Mouse (Mus musculus): ENCODE measurements around the gene Rpl39l. TPM values are rescaled to one million over a fixed set of nuclear protein-coding genes. Genes with fewer than 3 reads are reported as not detected.
"Not testable (repeated sequence)": the region's sequence is repeated elsewhere in the genome, so short reads cannot be mapped to it uniquely, and the experiment has no call there.

The Rpl39l gene
- total and polyA plus RNA-seq, 3 experiments, result not detected

DNA sequence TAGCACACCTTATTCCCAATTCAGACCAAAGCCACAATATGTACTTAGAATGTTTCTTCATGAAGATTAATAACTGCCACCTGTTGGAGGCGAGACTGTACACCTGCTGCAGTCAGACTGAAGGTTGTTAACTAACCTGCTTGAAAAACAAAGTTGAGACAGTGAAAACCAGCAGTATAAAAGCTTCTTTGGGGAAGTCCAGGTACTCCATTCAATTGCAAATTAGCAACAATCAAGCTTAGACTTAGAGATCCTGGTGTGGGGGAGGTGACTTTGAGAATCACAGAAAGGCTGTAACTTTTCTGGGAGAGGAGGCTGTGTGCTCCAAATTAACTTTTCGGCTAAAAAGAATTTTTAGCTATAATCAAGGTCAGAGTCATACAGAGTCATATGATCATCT lies 47.0 kb downstream of the Rpl39l start:
- H3K27me3 ChIP-seq (ENCODE audit: control insufficient read depth in 1 of 2, insufficient read depth in 2 of 2, low read length in 2 of 2); DNase-seq (ENCODE audit: low read depth, low spot score); H3K36me3 ChIP-seq (ENCODE audit: control insufficient read depth in 1 of 2, insufficient read depth in 2 of 2, low read length in 2 of 2); H3K79me2 ChIP-seq (ENCODE audit: control insufficient read depth, insufficient read depth, low read length, poor library complexity); H3K27ac ChIP-seq (ENCODE audit: control insufficient read depth, low read depth, low read length); H3K4me3 ChIP-seq (ENCODE audit: control insufficient read depth in 1 of 2, insufficient read depth in 1 of 2, low read depth in 2 of 2, low read length in 2 of 2); H3K9me3 ChIP-seq (replicated peaks; ENCODE audit: insufficient read depth, low read length); H3K9ac ChIP-seq (ENCODE audit: control insufficient read depth, low read depth, low read length, poor library complexity, severe bottlenecking); H3K4me1 ChIP-seq (ENCODE audit: control insufficient read depth in 1 of 2, insufficient read depth in 2 of 2, low read length in 2 of 2): not testable (repeated sequence)

Other genes with a start within 250 kb of the Rpl39l start
- not detected in 2 replicates for gene Grin2a, start 174.7 kb upstream of the Rpl39l start, total RNA-seq (2012; rRNA removed)
- not detected for gene Grin2a, start 174.7 kb upstream of the Rpl39l start, polyA plus RNA-seq (2012; ENCODE audit: insufficient read depth in 1 of 2, insufficient read length in 2 of 2, low read depth in 1 of 2, low replicate concordance in 2 of 2, missing spikeins in 1 of 2)
- gene Atf7ip2, start 22.5 kb downstream of the Rpl39l start, total RNA-seq (2012; rRNA removed), result 0.23 TPM in 2 replicates
- gene Atf7ip2, start 22.5 kb downstream of the Rpl39l start, polyA plus RNA-seq (2012; ENCODE audit: insufficient read depth in 1 of 2, insufficient read length in 2 of 2, low read depth in 1 of 2, low replicate concordance in 2 of 2, missing spikeins in 1 of 2), result under 1 TPM in 1 of 2 experiments, not detected in 1; 0.11 TPM
- gene Emp2, start 143.7 kb downstream of the Rpl39l start, total RNA-seq (2012; rRNA removed), result not detected in 2 replicates
- gene Emp2, start 143.7 kb downstream of the Rpl39l start, polyA plus RNA-seq (2012; ENCODE audit: insufficient read depth in 1 of 2, insufficient read length in 2 of 2, low read depth in 1 of 2, low replicate concordance in 2 of 2, missing spikeins in 1 of 2), result not detected
- gene Tekt5, start 225.3 kb downstream of the Rpl39l start, total RNA-seq (2012; rRNA removed), result 0.08 and 0.10 TPM in 2 replicates
- gene Tekt5, start 225.3 kb downstream of the Rpl39l start, polyA plus RNA-seq (2012; ENCODE audit: insufficient read depth in 1 of 2, insufficient read length in 2 of 2, low read depth in 1 of 2, low replicate concordance in 2 of 2, missing spikeins in 1 of 2), result under 1 TPM in 1 of 2 experiments, not detected in 1; 0.25 TPM
- gene Nubp1, start 241.7 kb downstream of the Rpl39l start, total RNA-seq (2012; rRNA removed), result 57.7 and 58.4 TPM in 2 replicates
- 10 to 100 TPM in 1 of 2 experiments, not detected in 1; 75.0 TPM for gene Nubp1, start 241.7 kb downstream of the Rpl39l start, polyA plus RNA-seq (2012; ENCODE audit: insufficient read depth in 1 of 2, insufficient read length in 2 of 2, low read depth in 1 of 2, low replicate concordance in 2 of 2, missing spikeins in 1 of 2)

Data from MEL (cell line).